ENCODE assay signal across 22 mouse cellular contexts in genomic region chr8:114605651-114606050, GRCm38 (mm10).
DNase-seq lines count a peak whose midpoint lies in the region; ATAC-seq and TF ChIP-seq lines count a peak whose summit lies in the region.
"Had no signal": no experiment of that assay in that cellular context is flagged by ENCODE, and none has a peak within 500 bp of the region (broad histone marks: within the 10 kb centered on the region; RNA-seq: fewer than 3 reads in every experiment).

No protein-coding gene starts in this region.

- no peak for TF ChIP-seq POLR2A in heart, adult 2 months (IDR thresholded peaks at IDR 0.05; ENCODE audit: insufficient read depth, low read depth, low read length)

- 0 out of 2 replicates have a peak, but pooled peaks have one; percentile 5 for ATAC-seq in cerebellum, adult (ENCODE audit: insufficient number of reproducible peaks, low FRiP score, low TSS enrichment)
- ATAC-seq: forebrain, embryonic 15.5 days; hindbrain, embryonic 16.5 days; intestine, embryonic 15.5 days had no signal

- no peaks in the 10 kb centered on the region for H3K27me3 ChIP-seq in heart, adult 2 months (ENCODE audit: control insufficient read depth, insufficient read depth, low read length)
- H3K27me3 ChIP-seq: hindbrain, embryonic 13.5 days; intestine, embryonic 15.5 days had no signal

- intact Hi-C loops in heart, adult 2 months (cut with DNase I) = no loop called here

- H3K36me3 ChIP-seq in heart, adult 2 months (ENCODE audit: control insufficient read depth, insufficient read depth, low read length) = no peaks in the 10 kb centered on the region
- H3K36me3 ChIP-seq: embryonic facial prominence, embryonic 10.5 days; embryonic facial prominence, embryonic 13.5 days; forebrain, embryonic 12.5 days; forebrain, embryonic 15.5 days; hindbrain, embryonic 13.5 days; intestine, embryonic 15.5 days had no signal

- no peak for DNase-seq in cerebellum, postnatal 10 days
- DNase-seq in adipocyte (ENCODE audit: low spot score) = peak; percentile 47
- DNase-seq in retina, embryonic 14.5 days (ENCODE audit: low spot score) = peak; percentile 24
- DNase-seq in ovary, postnatal 14 days (ENCODE audit: low spot score) = no peak
- no peak for DNase-seq in heart, adult 2 months
- DNase-seq: adrenal gland, postnatal 14 days; cerebellum, adult 11 months; cerebellum, adult 2 months; cerebellum, adult 9-11 months; cerebellum, postnatal 36 days; embryo, embryonic 11 days; gastrocnemius, postnatal 36 days; kidney, adult 11 months had no signal

- no peak overlapping the region for H3K9ac ChIP-seq in heart, adult 2 months (ENCODE audit: low read depth, low read length)
- H3K9ac ChIP-seq: embryonic facial prominence, embryonic 13.5 days; forebrain, embryonic 12.5 days; forebrain, embryonic 15.5 days; hindbrain, embryonic 13.5 days; intestine, embryonic 15.5 days had no signal

- no peak overlapping the region for H3K27ac ChIP-seq in heart, adult 2 months
- H3K27ac ChIP-seq: embryonic facial prominence, embryonic 10.5 days; embryonic facial prominence, embryonic 13.5 days; forebrain, embryonic 12.5 days; forebrain, embryonic 15.5 days; hindbrain, embryonic 13.5 days; intestine, embryonic 15.5 days had no signal

- no peaks in the 10 kb centered on the region for H3K79me2 ChIP-seq in heart, adult 2 months (replicated peaks; ENCODE audit: control insufficient read depth, insufficient read depth, low read length)

- H3K4me3 ChIP-seq in heart, adult 2 months = no peak overlapping the region
- H3K4me3 ChIP-seq: embryonic facial prominence, embryonic 10.5 days; embryonic facial prominence, embryonic 13.5 days; erythroblast, embryonic 14.5 days; forebrain, embryonic 12.5 days; forebrain, embryonic 15.5 days; hindbrain, embryonic 13.5 days; intestine, embryonic 15.5 days had no signal

- no peak for TF ChIP-seq EP300 in heart, adult 2 months (IDR thresholded peaks at IDR 0.05; ENCODE audit: insufficient read depth, low read depth, low read length)

- WGBS in heart, adult 2 months = 84% methylated on average over 2 of the region's 2 CpGs

- no peak for TF ChIP-seq CTCF in heart, adult 2 months (IDR thresholded peaks at IDR 0.05)

- peaks cover 3% of the 10 kb centered on the region for H3K4me1 ChIP-seq in heart, adult 2 months (ENCODE audit: control insufficient read depth, insufficient read depth, low read length)
- H3K4me1 ChIP-seq: intestine, embryonic 15.5 days had no signal

Comparison
In these comparisons a context has a peak if more than half of its experiments do, and no peak if none do; other contexts are left out.
1. DNase-seq: peak in adipocyte (single experiment) and retina, embryonic 14.5 days (single experiment); none in cerebellum, postnatal 10 days (0 of 2), ovary, postnatal 14 days (single experiment) and heart, adult 2 months (0 of 2).